Mouse (Mus musculus) CH12.LX (cell line): ENCODE data around the gene Wdr95. TPM values are rescaled to one million over a fixed set of nuclear protein-coding genes. Genes with fewer than 3 reads are reported as not detected.

Source experiments
- DNase-seq: peaks from one replicate; pipeline ENCODE4 v3.0.0-alpha.2; 2013; ENCODE audit errors: extremely low read depth
- H3K27ac ChIP-seq: 2 replicates; pipeline ENCODE4 v1.5.1; 2012; ENCODE audit warnings: low read depth, mild to moderate bottlenecking, control low read depth, moderate library complexity; ENCODE audit not compliant: insufficient read depth
- H3K27me3 ChIP-seq: replicated peaks from 2 replicates; pipeline ENCODE3; 2012; ENCODE audit warnings: inconsistent platforms
- H3K36me3 ChIP-seq, 2 experiments: replicated peaks in 1 of 2; 2 replicates each; pipeline versions ENCODE3 to v1.6.1; 2012; ENCODE audit warnings: inconsistent platforms in 1 of 2, low read length in 1 of 2, mild to moderate bottlenecking in 1 of 2, mixed read lengths in 1 of 2, moderate library complexity in 1 of 2; ENCODE audit not compliant: control insufficient read depth in 1 of 2, insufficient read depth in 1 of 2
- H3K4me1 ChIP-seq, 2 experiments: 2 replicates each; pipeline ENCODE4 v1.6.1; 2012; ENCODE audit warnings: inconsistent platforms in 1 of 2, moderate library complexity in 1 of 2; ENCODE audit not compliant: insufficient read depth in 2 of 2, control insufficient read depth in 1 of 2
- H3K4me2 ChIP-seq: 2 replicates; pipeline ENCODE4 v1.6.1; 2012; ENCODE audit warnings: low read depth, mild to moderate bottlenecking, control low read depth; ENCODE audit not compliant: poor library complexity, insufficient read depth, severe bottlenecking
- H3K4me3 ChIP-seq, 3 experiments: fragments of 150-350 bp in 1 of 3; sonication (generic) in 1 of 3; replicated peaks in 1 of 3; 2 replicates each; pipeline versions ENCODE3 to v1.5.1; 2011 to 2012; ENCODE audit warnings: low read depth in 2 of 3, low read length in 2 of 3, mild to moderate bottlenecking in 2 of 3, moderate library complexity in 2 of 3, control low read depth in 1 of 3, improper control_type of control experiment in 1 of 3, inconsistent platforms in 1 of 3, mixed read lengths in 1 of 3; ENCODE audit not compliant: poor library complexity in 1 of 3
- H3K79me2 ChIP-seq: replicated peaks from 2 replicates; pipeline ENCODE4 v1.6.1; 2012; ENCODE audit warnings: mild to moderate bottlenecking, moderate library complexity; ENCODE audit not compliant: control insufficient read depth, poor library complexity, insufficient read depth, severe bottlenecking; ENCODE audit errors: extremely low read depth
- H3K9ac ChIP-seq: 2 replicates; pipeline ENCODE4 v1.6.1; 2012; ENCODE audit warnings: low read depth, mild to moderate bottlenecking, control low read depth, moderate library complexity; ENCODE audit not compliant: insufficient read depth
- H3K9me3 ChIP-seq: replicated peaks from 2 replicates; pipeline ENCODE3; 2012; ENCODE audit warnings: low read length, inconsistent platforms, mixed read lengths
- BHLHE40 ChIP-seq: IDR thresholded peaks from 2 replicates; pipeline ENCODE4 v1.6.1; 2011; ENCODE audit warnings: mild to moderate bottlenecking, low read depth, low read length, improper control_type of control experiment
- CHD1 ChIP-seq: IDR thresholded peaks from 2 replicates; pipeline ENCODE4 v1.6.1; 2012; ENCODE audit warnings: low read depth, low read length, improper control_type of control experiment, inconsistent platforms
- ELF1 ChIP-seq: IDR thresholded peaks from 2 replicates; pipeline ENCODE4 v1.6.1; 2014; ENCODE audit warnings: low read depth, mild to moderate bottlenecking, inconsistent platforms, low read length, improper control_type of control experiment
- EP300 ChIP-seq: IDR thresholded peaks from 2 replicates; pipeline ENCODE4 v1.6.1; 2011; ENCODE audit warnings: low read length, improper control_type of control experiment
- ETS1 ChIP-seq: conservative IDR thresholded peaks from 2 replicates; pipeline ENCODE4 v1.6.1; 2012; ENCODE audit warnings: low read depth, mild to moderate bottlenecking, inconsistent platforms, low read length, improper control_type of control experiment, moderate library complexity
- HCFC1 ChIP-seq: IDR thresholded peaks from 2 replicates; pipeline ENCODE4 v1.6.1; 2012; ENCODE audit warnings: low read depth, mild to moderate bottlenecking, inconsistent platforms, low read length, improper control_type of control experiment
- IRF4 ChIP-seq: IDR thresholded peaks from 2 replicates; pipeline ENCODE4 v1.6.1; 2014; ENCODE audit warnings: low read depth, mild to moderate bottlenecking, inconsistent platforms, low read length, improper control_type of control experiment
- JUND ChIP-seq: conservative IDR thresholded peaks from 2 replicates; pipeline ENCODE4 v1.6.1; 2011; ENCODE audit warnings: low read depth, low read length, improper control_type of control experiment
- MAFK ChIP-seq: IDR thresholded peaks from 2 replicates; pipeline ENCODE4 v1.6.1; 2011; ENCODE audit warnings: low read length, improper control_type of control experiment; ENCODE audit not compliant: insufficient replicate concordance
- MAX ChIP-seq: IDR thresholded peaks from 2 replicates; pipeline ENCODE4 v1.6.1; 2011; ENCODE audit warnings: low read length, improper control_type of control experiment
- MAZ ChIP-seq: IDR thresholded peaks from 2 replicates; pipeline ENCODE4 v1.6.1; 2012; ENCODE audit warnings: low read depth, mild to moderate bottlenecking, inconsistent platforms, low read length, improper control_type of control experiment, moderate library complexity
- MXI1 ChIP-seq: IDR thresholded peaks from 2 replicates; pipeline ENCODE4 v1.6.1; 2011; ENCODE audit warnings: mild to moderate bottlenecking, low read depth, low read length, improper control_type of control experiment
- MYC ChIP-seq: IDR thresholded peaks from 2 replicates; pipeline ENCODE4 v1.6.1; 2011; ENCODE audit warnings: low read depth, mild to moderate bottlenecking, improper control_type of control experiment, low read length
- POLR2AphosphoS2 ChIP-seq: IDR thresholded peaks from 2 replicates; pipeline ENCODE4 v1.6.1; 2011; ENCODE audit warnings: low read depth, low read length, improper control_type of control experiment
- RCOR1 ChIP-seq: conservative IDR thresholded peaks from 2 replicates; pipeline ENCODE4 v1.6.1; 2012; ENCODE audit warnings: low read depth, mild to moderate bottlenecking, inconsistent platforms, low read length, improper control_type of control experiment
- SIN3A ChIP-seq: IDR thresholded peaks from 2 replicates; pipeline ENCODE4 v1.6.1; 2012; ENCODE audit warnings: low read length, improper control_type of control experiment, inconsistent platforms
- TCF12 ChIP-seq: IDR thresholded peaks from 2 replicates; pipeline ENCODE4 v1.6.1; 2014; ENCODE audit warnings: low read depth, mild to moderate bottlenecking, inconsistent platforms, low read length, improper control_type of control experiment
- USF1 ChIP-seq: IDR thresholded peaks from 2 replicates; pipeline ENCODE4 v1.6.1; 2014; ENCODE audit warnings: low read depth, mild to moderate bottlenecking, inconsistent platforms, low read length, improper control_type of control experiment
- ZC3H11A ChIP-seq: IDR thresholded peaks from 2 replicates; pipeline ENCODE4 v1.6.1; 2012; ENCODE audit warnings: low read depth, mild to moderate bottlenecking, inconsistent platforms, low read length, improper control_type of control experiment
- ZKSCAN1 ChIP-seq: IDR thresholded peaks from 2 replicates; pipeline ENCODE4 v1.6.1; 2012; ENCODE audit warnings: low read depth, inconsistent platforms, low read length, improper control_type of control experiment, borderline replicate concordance
- dilution Hi-C: fragments of 300-500 bp; cut with MboI; formaldehyde crosslinking; loops from 2 replicates; pipeline ENCODE4 v1.14.3; 2020; ENCODE audit warnings: low sequenced_read_pairs; ENCODE audit not compliant: extremely low pct_unique_long_range_greater_than_20kb, extremely low pct_ligation_motif_present
- in situ Hi-C: fragments of 300-500 bp; cut with MboI; formaldehyde crosslinking; loops from 3 replicates; pipeline ENCODE4 v1.14.3; 2019; ENCODE audit warnings: low sequenced_read_pairs, low pct_ligation_motif_present, low pct_unique_long_range_greater_than_20kb, mixed read lengths
- polyA plus RNA-seq: library from polyadenylated mRNA; unstranded; fragments of >175 nt; gene quantifications from 2 replicates; pipeline ENCODE4 v1.2.1, GENCODE M21; 2012; ENCODE audit warnings: low read depth; ENCODE audit not compliant: insufficient read length
- total RNA-seq, 2 experiments: library from RNA; depleted of rRNA; stranded (reverse); fragments of 300-350 nt in 1 of 2; fragments of >200 nt in 1 of 2; gene quantifications; 2 replicates each; pipeline ENCODE4 v1.2.3; 2012 to 2014

Wdr95 gene
- total and polyA plus RNA-seq, 3 experiments: not detected

DNA sequence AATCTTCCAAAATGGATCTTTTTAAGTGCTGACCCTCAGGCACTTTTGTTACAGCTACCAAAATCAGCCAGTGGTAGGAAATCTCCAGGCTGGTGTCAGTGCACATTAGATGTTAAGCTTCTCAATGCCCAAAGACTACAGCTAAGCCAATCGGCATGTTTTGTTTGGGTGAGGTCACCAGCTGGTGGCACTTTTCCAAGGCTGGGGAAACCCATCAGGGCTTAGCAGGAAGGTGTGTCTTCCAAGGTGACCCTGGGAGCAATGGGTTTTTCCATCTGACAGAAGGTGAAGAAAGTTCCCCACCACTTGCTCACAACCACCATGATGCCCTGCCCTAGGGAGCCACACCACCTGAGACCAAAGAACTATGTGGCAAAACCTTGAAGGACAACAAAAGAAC lies 87.7 kb downstream of the Wdr95 start:
- in situ Hi-C loops: no loop called here
- H3K4me1 ChIP-seq: peaks cover 16 to 33% of the 10 kb centered on the region in 2 experiments
- peaks cover 38 to 79% of the 10 kb centered on the region in 2 experiments for H3K36me3 ChIP-seq
- H3K4me2 ChIP-seq: no peak overlapping the region
- H3K9ac ChIP-seq: no peak overlapping the region
- H3K79me2 ChIP-seq: no peaks in the 10 kb centered on the region
- peak; percentile 12 for DNase-seq
- TF ChIP-seq CHD1 (no peak), ETS1 (peak; percentile 54)
- dilution Hi-C loops: no loop called here
- no peaks in the 10 kb centered on the region for H3K9me3 ChIP-seq
- H3K27me3 ChIP-seq: no peaks in the 10 kb centered on the region
- no peak overlapping the region for H3K27ac ChIP-seq
- H3K4me3 ChIP-seq: no peak overlapping the region

DNA sequence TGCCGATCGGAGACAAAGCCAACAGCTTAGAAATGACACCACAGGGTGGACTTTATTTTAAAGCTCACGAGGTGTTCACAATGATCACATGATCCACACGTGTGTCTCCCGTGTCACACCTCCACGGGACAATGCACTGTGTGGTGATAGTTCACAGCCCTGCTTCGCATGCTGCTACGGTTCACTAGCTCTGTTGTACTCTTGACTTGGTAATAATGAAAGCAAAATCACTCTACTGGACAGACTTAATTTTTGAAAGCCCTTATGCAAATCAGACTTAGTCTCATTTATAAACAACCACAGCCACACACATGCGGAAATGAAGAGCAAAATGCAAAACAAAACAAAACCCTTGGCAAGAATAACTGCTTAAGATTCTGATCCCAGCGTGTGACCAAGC lies 88.3 kb downstream of the Wdr95 start:
- Histone ChIP-seq H3K36me3 (peaks cover 42 to 85% of the 10 kb centered on the region in 2 experiments), H3K4me2 (peak overlapping the region; percentile 31; the same call in 1 of the 2 replicates), H3K79me2 (no peaks in the 10 kb centered on the region), H3K27ac (peak overlapping the region; percentile 81), H3K9me3 (no peaks in the 10 kb centered on the region), H3K27me3 (no peaks in the 10 kb centered on the region), H3K4me1 (peaks cover 16 to 33% of the 10 kb centered on the region in 2 experiments), H3K9ac (no peak overlapping the region), H3K4me3 (no peak overlapping the region)
- DNase-seq: peak; percentile 68
- in situ Hi-C loops: no loop called here
- dilution Hi-C loops: no loop called here
- TF ChIP-seq MAFK (0 out of 2 replicates have a peak, but pooled peaks have one; percentile 48), MAX (peak; percentile 66), MYC (0 out of 2 replicates have a peak, but pooled peaks have one; percentile 23), HCFC1 (no peak), ETS1 (peak; percentile 92), CHD1 (no peak), TCF12 (peak; percentile 17; the same call in 1 of the 2 replicates), ZC3H11A (no peak), RCOR1 (peak; percentile 72; the same call in 1 of the 2 replicates), BHLHE40 (peak; percentile 100), POLR2AphosphoS2 (no peak), MAZ (0 out of 2 replicates have a peak, but pooled peaks have one; percentile 25), ELF1 (peak; percentile 77), USF1 (no peak; the same call in 1 of the 2 replicates), EP300 (peak; percentile 69), MXI1 (peak; percentile 47; the same call in 1 of the 2 replicates), JUND (peak; percentile 68), SIN3A (peak; percentile 64), IRF4 (peak; percentile 90), ZKSCAN1 (no peak)
